ENCODE assay signal across 20 mouse cellular contexts in genomic region chrX:134366547-134366946, GRCm38 (mm10).
"Had no signal": no experiment of that assay in that cellular context is flagged by ENCODE, and none has a peak within 500 bp of the region (broad histone marks: within the 10 kb centered on the region; RNA-seq: fewer than 3 reads in every experiment).

No protein-coding gene starts in this region.

- H3K4me3 ChIP-seq: liver, embryonic 13.5 days; liver, embryonic 15.5 days; lung, embryonic 15.5 days; midbrain, embryonic 10.5 days; midbrain, embryonic 12.5 days; myocyte; neural tube, embryonic 13.5 days; neural tube, embryonic 15.5 days had no signal

- H3K4me1 ChIP-seq: liver, embryonic 13.5 days; liver, embryonic 15.5 days; lung, embryonic 15.5 days; midbrain, embryonic 10.5 days; midbrain, embryonic 12.5 days; neural tube, embryonic 13.5 days; neural tube, embryonic 15.5 days had no signal

- H3K4me2 ChIP-seq: liver, embryonic 11.5 days; liver, embryonic 13.5 days; liver, embryonic 15.5 days; lung, embryonic 15.5 days; midbrain, embryonic 12.5 days; neural tube, embryonic 13.5 days; neural tube, embryonic 15.5 days had no signal

- H3K36me3 ChIP-seq: lung, embryonic 15.5 days; midbrain, embryonic 12.5 days; neural tube, embryonic 13.5 days; neural tube, embryonic 15.5 days had no signal

- H3K27me3 ChIP-seq: liver, embryonic 13.5 days; liver, embryonic 15.5 days; lung, embryonic 15.5 days; midbrain, embryonic 12.5 days; neural tube, embryonic 13.5 days; neural tube, embryonic 15.5 days had no signal

- ATAC-seq: liver, postnatal 0 days; midbrain, embryonic 16.5 days had no signal

- H3K27ac ChIP-seq: liver, embryonic 13.5 days; liver, embryonic 15.5 days; lung, embryonic 15.5 days; midbrain, embryonic 10.5 days; midbrain, embryonic 12.5 days; neural tube, embryonic 13.5 days; neural tube, embryonic 15.5 days had no signal

- H3K9me3 ChIP-seq: liver, embryonic 13.5 days; liver, embryonic 15.5 days; lung, embryonic 15.5 days; midbrain, embryonic 10.5 days; midbrain, embryonic 12.5 days; neural tube, embryonic 13.5 days; neural tube, embryonic 15.5 days had no signal

- H3K9ac ChIP-seq: liver, embryonic 13.5 days; liver, embryonic 15.5 days; liver, postnatal 0 days; lung, embryonic 15.5 days; midbrain, embryonic 12.5 days; neural tube, embryonic 13.5 days; neural tube, embryonic 15.5 days had no signal

- DNase-seq: liver, embryonic 13.5 days; liver, postnatal 0 days; midbrain, embryonic 14.5 days; retina, postnatal 1 day; right cerebral cortex, adult 18-20 months; right cerebral cortex, postnatal 25 days; right cerebral cortex, postnatal 4 days; spleen, adult 18-20 months; thymus, adult 18-20 months; thymus, postnatal 14 days; thymus, postnatal 36 days had no signal
